Mouse (Mus musculus): Measurements from ENCODE around the gene Fxyd6.

The Fxyd6 gene

GRCm38 (mm10) chr9:45411111-45411510 lies 41.1 kb downstream of the Fxyd6 start:
- in situ Hi-C loops (cut with MseI, MboI), result loop anchor here (5.0 to 10.0 kb wide), 2 partner anchors 334 to 341 kb away; no protein-coding TSS in a partner anchor

DNA sequence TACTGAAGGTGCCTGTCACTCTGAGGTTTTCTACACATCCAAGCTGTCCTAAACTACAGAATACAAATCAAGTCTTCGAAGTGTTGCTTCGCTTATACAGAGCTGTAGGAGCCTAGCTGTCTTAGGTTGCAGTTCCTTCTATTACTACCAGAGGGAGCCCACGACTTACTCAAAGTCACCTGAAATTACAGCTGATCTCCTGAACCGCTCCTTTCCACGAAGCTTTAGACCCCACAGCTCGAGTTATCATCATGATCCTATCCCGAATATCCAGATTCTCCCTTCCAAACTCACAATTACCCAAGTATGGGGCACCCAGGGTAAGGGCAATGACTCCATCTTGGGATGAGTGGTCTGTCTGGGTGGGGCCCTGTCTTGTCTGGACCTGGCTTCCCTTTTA lies 41.8 kb downstream of the Fxyd6 start:
- in situ Hi-C loops (cut with MseI, MboI), result loop anchor here (5.0 to 10.0 kb wide), 2 partner anchors 333 to 340 kb away; no protein-coding TSS in a partner anchor

- in situ Hi-C loops (cut with MseI, MboI), result loop anchor here (5.0 to 10.0 kb wide), 2 partner anchors 333 to 340 kb away; no protein-coding TSS in a partner anchor
Observed at GRCm38 (mm10) chr9:45412287-45412686, 42.3 kb downstream of the Fxyd6 start.

GRCm38 (mm10) chr9:45412700-45413477 lies 42.9 kb downstream of the Fxyd6 start:
- in situ Hi-C loops (cut with MseI, MboI), result loop anchor here (5.0 to 10.0 kb wide), 2 partner anchors 332 to 339 kb away; no protein-coding TSS in a partner anchor

GRCm38 (mm10) chr9:45413478-45414140 lies 43.6 kb downstream of the Fxyd6 start:
- in situ Hi-C loops (cut with MseI, MboI), result loop anchor here (5.0 to 10.0 kb wide), 2 partner anchors 331 to 339 kb away; no protein-coding TSS in a partner anchor

GRCm38 (mm10) chr9:45415912-45416311 lies 45.9 kb downstream of the Fxyd6 start:
- in situ Hi-C loops (cut with MseI, MboI), result loop anchor here in 1 of 2 experiments (10.0 kb wide), 1 partner anchor 329 kb away; no protein-coding TSS in a partner anchor

GRCm38 (mm10) chr9:45417245-45417644 lies 47.3 kb downstream of the Fxyd6 start:
- in situ Hi-C loops (cut with MseI, MboI), result loop anchor here in 1 of 2 experiments (10.0 kb wide), 1 partner anchor 328 kb away; no protein-coding TSS in a partner anchor

- in situ Hi-C loops (cut with MseI, MboI), result loop anchor here in 1 of 2 experiments (10.0 kb wide), 1 partner anchor 327 kb away; no protein-coding TSS in a partner anchor
Observed at GRCm38 (mm10) chr9:45418252-45418651, 48.3 kb downstream of the Fxyd6 start.

DNA sequence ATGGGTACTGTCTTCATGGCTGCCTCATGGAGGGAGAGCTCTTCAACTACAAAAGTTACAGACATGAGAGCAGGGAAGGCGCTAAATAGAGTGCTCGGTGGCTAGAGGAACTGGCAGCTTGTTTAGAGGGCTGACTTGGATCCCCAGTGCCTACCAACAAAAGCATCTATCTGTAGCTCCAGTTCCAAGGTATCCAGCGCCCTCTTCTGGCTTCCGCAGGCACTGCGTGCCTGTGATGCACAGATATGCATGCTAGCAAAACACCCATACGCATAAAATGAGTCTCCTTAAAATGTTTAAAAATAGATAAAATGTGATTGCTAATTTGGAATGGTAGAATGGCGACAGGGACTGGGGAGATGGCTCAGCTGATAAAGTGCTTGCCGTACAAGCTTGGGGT lies 51.2 kb downstream of the Fxyd6 start:
- in situ Hi-C loops (cut with MseI, MboI), result no loop called here

DNA sequence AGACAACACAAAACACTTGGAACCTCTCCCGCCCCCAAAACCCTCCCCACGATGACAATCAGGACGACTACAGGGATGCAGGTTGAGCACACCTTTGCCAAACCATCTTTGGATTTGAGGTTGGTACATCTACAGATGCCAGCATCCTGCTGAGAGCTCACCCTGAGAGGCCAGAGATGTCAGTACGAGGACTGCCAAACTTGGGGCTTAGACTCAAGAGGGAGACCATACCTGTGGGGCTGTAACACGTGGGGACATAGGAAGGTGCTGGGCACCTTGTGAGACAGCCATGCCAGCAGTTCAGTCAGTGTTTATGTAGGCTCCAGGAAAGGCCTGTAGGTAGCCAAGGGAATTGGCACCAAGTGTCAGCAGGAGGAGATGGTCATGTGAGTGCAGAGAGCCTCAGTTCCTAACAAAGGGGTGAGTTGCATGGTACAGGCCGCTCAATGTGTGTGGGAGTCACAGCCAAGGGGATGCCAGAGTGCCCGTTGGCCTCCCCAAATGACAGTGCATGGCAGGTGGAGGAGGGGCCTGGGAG lies 52.8 kb downstream of the Fxyd6 start:
- in situ Hi-C loops (cut with MseI, MboI), result no loop called here

DNA sequence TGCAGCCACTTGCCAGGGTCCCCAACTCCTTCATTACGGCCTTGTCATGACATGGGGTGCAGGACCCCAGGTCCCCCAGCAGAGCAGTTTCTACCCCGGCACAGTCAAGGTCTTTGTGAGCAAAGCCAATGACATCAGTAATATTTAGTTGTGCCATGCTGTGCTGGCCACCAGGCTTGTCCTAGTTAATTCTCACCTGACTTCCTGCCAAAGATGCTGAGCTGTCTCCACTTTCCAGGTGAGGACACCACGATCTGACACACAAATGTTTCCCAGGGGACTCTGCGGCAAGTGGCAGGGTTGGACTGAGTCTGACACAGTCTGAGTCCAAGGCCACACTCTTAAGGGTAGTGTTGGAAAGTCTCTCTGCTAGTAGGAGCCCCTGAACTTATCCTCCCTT lies 56.5 kb downstream of the Fxyd6 start, which contains the start of gene Dscaml1:
Dscaml1 (plus strand) TSS at position 173 of the 400 bp plus-strand sequence.
- in situ Hi-C loops (cut with MseI, MboI), result no loop called here

DNA sequence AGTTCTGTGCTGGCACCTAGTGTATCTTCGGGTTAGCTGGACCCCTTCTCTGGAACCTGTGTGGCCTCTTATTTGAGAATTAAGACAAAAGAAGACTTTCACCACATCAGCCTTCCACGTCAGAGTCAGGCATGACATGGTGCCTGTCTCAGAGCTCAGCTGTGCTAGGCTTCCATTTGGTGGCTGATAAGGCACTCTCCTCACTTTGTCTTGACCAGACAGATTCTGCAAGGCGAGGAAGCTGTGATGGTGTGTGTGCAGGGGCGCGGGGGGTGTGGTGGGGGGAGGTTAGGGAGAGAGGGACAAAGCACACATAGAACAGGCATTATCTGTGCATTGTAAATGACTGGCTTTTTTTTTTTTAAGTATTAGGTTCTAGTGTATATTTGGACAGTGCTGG lies 59.4 kb downstream of the Fxyd6 start:
- in situ Hi-C loops (cut with MseI, MboI), result no loop called here

DNA sequence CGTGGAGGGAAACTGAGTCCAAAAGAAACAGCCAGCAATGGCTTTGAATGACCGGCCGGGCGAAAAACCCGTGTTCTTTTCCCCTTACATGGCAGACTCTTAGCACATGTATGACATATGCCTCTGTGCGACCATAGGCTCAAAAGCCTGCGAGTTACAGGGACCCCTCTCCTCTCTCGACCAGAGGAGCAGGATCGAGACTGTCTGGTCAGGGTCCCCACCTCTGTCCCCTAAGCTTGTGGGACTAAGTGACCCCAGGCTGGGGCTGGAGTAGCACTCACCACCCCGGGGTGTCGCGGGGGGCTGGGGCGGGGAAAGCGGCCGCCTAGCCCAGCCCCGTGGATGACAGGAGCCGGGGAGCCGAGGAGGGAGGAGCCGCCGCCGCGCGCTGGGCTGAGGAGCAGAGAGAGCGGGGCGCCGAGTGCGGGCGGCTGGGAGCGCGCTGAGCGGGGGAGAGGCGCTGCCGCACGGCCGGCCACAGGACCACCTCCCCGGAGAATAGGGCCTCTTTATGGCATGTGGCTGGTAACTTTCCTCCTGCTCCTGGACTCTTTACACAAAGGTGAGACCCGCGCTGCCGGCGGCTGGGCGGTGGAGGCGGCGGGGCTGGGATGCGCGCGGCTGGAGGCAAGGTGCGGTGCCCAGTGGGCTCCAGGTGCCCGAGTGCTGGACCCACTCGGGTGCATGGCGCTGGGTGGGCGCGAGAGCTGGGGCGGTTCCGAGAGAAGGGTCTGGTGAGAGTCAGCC lies 60.1 kb downstream of the Fxyd6 start:
- in situ Hi-C loops (cut with MseI, MboI), result no loop called here

DNA sequence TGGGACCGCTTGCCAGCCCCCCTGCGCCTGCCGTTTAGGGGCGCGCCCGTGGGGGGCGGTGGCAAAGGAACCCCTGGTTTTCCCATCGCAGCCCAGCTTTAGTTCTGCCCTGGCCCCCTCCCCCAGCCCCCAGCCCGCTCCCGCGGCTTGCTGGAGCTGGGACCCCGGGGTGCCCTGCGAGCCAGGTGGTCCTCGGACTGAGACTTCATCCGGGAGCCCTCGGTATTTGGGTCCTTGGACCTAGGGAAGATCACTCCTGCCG lies 60.6 kb downstream of the Fxyd6 start:
- in situ Hi-C loops (cut with MseI, MboI), result no loop called here

- in situ Hi-C loops (cut with MseI, MboI), result no loop called here
Observed at GRCm38 (mm10) chr9:45431150-45431549, 61.2 kb downstream of the Fxyd6 start.

DNA sequence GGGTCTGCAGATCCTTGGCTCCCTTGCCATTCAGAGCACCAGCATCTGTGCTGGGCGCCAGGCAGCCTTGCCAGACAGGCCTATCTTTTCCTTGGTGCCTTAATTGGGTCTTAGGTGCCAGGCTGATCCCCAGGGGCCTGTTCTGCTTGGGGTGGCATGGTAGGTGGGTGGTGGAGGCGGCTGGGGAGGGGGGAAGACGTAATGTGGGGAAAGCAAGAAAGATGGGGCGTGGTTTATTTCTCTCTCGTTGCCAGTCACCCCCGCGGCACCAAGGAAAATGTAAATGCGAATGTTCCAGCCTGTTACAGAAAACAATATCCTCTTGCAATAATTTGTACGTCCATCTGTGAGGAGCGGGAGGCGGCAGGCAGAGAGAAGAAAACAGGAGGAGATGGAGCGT lies 62.7 kb downstream of the Fxyd6 start:
- in situ Hi-C loops (cut with MseI, MboI), result no loop called here

DNA sequence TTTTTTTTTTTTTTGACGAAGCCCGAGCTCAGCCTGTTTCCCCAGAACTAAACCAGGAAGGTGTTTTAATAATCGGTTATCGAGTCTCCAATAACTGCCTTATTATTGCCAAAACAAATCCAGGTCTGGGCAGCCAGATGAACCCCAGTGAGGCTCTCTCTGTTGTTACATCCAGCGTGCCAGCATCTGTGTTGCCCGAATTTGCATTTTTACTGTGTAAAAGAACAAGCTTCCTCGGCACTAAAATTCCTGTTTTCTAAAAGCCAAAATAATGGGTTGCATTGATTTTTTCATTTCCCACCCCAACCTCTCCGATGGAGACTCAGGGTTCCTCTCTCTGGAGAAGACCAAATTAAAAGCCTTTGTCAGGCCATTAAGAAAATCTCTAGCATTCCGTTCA lies 63.1 kb downstream of the Fxyd6 start:
- in situ Hi-C loops (cut with MseI, MboI), result no loop called here

GRCm38 (mm10) chr9:45434171-45434570 lies 64.2 kb downstream of the Fxyd6 start:
- in situ Hi-C loops (cut with MseI, MboI), result no loop called here

DNA sequence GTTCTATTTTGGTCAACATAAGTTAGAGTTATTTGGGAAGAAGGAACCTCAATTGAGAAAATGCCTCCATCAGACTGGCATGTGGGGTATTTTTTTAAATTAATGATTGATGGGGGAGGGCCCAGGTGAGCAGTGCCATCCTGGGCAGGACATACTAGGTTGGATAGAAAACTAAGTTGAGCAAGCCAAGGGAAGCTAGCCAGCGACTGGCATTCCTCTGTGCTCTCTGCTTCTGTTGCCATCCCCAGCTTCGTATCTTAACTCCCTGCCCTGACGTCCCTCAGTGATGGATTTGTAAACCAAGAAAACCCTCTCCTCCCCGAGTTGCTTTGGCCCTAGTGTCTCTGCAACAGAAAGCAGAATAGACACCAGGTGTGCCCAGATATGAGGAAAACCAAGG lies 69.0 kb downstream of the Fxyd6 start:
- in situ Hi-C loops (cut with MseI, MboI), result no loop called here

DNA sequence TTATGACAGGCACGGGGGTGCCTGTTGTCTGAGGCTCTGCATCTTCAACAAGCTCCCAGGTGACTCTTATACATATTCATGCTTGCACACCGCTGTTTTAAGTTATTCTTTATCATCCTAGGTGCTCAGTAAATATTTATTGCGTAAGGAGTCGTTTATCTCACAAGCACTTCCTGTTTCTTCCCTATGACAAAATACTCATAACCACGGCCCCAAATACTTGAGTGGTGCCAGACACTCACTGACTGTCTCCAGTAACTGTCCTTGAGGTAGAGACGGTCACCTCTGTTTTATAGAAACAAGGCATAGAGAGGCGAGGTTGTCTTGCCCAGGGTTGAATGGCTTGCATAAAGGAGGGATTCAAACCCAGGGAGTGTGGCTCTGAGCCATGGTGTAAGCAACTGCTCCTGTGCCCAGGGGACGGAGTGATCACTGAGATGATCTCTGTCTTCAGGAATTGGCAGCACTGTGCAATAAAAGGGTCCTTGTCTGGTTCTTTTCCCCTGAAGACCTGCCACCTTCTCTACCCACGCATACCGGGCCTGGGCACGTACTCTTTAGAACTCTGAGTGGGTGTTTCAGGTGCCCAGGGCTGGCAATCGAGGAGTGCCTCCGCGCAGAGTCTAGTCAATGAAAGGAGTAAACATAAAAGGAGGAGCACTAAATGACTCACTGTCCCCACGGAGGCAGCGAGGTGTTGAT lies 70.2 kb downstream of the Fxyd6 start:
- in situ Hi-C loops (cut with MseI, MboI), result no loop called here

GRCm38 (mm10) chr9:45444251-45444798 lies 74.3 kb downstream of the Fxyd6 start:
- in situ Hi-C loops (cut with MseI, MboI), result no loop called here

All from mouse trophoblast stem cell (cell line).